Mouse (Mus musculus): Measurements from ENCODE around the gene Rpp38.

Gene Rpp38

DNA sequence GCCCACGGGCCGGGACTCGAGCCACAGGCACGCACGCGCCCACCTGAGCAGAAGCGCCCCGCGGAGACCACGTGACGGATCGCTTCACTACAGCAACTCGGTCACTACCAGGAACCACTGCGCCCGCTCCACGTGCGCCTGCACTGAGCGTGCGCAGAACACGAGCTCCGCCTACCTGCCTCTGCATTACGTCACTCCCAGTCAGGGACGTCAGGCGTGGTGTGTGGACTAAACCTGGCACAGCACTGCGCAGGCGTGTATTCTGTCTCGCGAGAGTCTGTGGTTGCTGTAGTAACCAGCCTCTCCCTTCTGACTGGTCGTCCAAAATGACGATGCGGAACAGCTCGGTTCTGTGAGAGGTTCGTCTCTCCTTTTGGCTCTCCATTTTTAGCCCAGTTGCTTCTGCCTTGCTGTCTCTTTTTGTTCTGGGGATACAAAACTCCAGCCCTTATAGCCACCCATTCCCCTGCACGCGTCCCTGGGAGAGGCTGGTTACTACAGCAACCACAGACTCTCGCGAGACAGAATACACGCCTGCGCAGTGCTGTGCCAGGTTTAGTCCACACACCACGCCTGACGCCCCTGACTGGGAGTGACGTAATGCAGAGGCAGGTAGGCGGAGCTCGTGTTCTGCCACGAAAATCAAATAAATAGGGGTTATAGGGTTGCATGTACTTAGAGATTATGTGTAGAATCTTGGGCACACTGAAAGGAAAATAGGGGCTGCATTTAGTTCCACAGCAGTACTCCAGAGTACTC is at the start of gene Rpp38:
TSS of gene Rpp38 (minus strand) at position 160 of the 759 bp plus-strand sequence.
- DNase-seq (ENCODE audit: low read depth in 1 of 2, low spot score in 2 of 2), result peak; percentile 97 to 99

DNA sequence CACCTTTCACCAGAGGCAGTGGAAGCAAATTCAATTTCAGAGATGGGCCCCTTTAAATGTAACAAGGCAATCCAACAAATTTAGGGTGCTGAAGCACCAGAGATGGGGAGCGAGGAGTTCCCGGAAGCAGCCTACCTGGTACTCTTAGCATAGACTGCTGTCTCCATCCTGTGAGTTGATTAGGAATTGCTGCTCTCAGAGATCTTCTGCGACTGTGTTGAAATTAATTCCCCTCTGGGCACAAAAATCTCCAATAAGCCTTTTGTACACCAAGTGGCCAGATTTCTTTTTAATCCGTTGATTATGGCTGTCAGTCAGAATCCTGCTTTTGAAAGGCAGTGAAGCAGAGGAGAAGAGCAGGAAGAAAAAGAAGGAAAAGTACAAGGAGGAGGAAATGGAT is 32.7 kb upstream of the Rpp38 start:
- DNase-seq (ENCODE audit: low read depth in 1 of 2, low spot score in 2 of 2), result no peak

DNA sequence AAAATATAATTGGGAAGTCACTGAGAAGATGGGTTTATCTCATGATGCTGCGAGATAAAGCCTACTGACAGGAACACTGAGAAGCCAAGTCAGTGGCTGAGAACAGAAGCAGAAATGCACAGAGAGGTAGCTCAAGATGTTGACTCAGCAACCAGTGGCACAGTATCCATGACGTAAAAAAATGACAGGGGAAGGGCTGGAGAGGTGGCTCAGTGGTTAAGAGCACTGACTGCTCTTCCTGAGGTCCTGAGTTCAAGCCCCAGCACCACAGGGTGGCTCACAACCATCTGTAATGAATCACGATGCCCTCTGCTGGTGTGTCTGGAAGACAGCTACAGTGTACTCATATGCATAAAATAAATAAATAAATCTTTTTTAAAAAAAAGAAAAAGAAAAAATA is 28.6 kb upstream of the Rpp38 start:
- no peak for DNase-seq (ENCODE audit: low read depth in 1 of 2, low spot score in 2 of 2)

DNA sequence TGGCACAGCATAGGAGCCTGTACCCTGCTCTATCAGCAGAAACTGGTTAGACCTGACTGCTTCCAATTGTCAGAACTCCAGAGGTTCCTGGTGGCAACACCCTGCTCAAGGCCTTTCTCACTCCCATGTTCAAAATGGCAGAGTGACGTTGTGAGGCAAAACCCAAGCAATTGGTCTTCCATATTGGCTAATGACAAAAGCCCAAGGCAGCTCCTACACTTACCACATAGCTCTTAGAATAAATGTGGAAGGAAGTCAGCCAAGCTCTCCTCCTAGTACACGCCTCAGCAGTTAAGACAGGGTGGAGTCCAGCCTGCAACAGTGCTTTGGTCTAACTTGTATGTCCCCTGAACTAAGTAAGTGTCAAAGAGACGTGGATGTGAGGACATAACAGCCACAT is 25.4 kb upstream of the Rpp38 start:
- DNase-seq (ENCODE audit: low read depth in 1 of 2, low spot score in 2 of 2), result no peak

DNA sequence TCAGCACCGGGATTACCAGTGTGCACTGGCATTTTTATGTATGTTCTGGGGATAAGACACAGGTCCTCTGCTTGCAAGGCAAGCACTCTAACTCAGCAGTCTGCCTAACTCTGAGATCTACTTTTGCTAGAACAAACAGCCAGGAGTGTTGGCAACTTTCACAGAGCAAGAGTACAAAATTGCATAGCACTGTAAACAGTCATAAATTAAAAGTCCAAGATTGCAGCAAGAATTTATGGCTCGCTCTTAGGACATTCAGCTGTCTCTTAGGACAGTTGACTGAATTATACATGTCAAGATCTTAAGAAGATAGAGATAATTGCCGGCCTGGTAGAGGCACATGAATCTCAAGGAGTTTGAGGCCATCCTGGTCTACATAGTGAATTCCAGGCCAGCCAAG is 23.9 kb upstream of the Rpp38 start:
- DNase-seq (ENCODE audit: low read depth in 1 of 2, low spot score in 2 of 2), result no peak

DNA sequence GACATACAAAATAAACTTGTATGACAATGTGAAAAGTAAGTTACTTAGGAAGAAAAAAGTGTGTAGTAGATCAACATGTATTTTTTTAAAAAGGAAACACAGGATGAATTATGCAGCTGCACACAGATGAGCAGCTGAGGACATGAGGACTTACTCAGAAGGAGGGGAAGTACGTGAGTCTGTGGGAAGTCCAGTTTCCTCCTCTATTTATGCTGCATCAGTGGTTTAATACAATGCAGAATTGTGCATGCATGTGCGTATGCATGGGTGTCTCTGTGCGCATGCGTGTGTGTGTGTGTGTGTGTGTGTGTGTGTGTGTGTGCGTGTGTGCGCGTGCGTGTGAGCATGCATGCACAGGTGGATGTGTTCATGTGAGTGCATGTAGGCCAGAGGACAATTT is 23.4 kb upstream of the Rpp38 start:
- DNase-seq (ENCODE audit: low read depth in 1 of 2, low spot score in 2 of 2), result no peak

DNA sequence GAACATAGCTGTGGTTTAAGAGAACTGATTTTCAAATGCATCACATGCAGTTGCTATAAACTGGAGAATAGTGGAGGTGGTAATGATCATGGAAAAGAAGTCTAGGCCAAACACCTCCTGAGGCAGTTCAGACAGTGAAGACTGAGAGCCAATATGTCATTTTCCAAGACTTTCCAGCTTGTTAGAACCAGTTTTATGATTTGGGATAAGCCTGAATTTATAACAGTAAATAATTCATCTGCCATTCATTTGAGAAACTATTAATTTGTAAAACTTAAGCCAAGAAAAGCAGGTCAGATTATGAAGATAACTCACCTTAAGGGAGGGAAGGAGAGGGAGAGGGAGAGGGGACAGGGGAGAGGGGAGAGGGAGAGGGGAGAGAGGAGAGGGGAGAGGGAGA is 20.7 kb upstream of the Rpp38 start:
- DNase-seq (ENCODE audit: low read depth in 1 of 2, low spot score in 2 of 2), result no peak

DNA sequence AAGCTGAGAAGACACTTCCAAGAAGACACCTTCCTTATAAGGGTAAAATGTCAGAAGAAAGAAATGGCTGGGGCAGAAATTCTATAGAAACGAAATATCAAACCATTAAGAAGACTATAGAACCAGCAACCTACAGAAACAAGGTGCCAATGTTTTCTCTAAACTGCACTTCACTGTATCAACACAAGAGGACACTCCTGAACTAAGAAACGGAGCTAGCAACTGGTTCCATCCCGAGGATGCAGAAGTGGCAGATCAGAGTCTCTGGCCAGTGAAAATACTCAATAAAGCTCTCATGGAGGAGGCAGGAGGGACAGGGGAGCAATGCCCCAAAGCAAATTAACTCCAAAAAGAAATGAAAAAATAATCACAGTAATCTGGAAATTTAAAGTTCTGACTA is 16.5 kb upstream of the Rpp38 start:
- DNase-seq (ENCODE audit: low read depth in 1 of 2, low spot score in 2 of 2), result no peak

DNA sequence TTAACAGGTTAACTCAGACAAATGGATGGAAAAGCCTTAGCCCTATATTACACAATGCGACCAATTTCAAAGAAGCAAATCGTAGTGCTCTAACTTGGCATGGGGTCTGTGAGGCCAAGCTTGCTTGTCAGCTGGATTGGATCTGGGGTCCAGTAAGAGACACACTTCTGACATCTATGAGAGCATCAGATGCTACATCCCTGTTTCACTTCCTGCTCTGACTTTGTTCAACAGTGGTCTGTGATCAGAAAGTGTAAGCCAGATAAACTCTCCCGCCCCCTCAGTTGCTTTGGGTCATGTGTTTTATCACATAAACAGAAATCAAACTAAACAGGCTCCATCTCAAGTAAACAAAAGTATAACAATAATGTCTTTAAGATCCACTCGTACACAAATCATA is 16.0 kb upstream of the Rpp38 start:
- DNase-seq (ENCODE audit: low read depth in 1 of 2, low spot score in 2 of 2), result no peak

DNA sequence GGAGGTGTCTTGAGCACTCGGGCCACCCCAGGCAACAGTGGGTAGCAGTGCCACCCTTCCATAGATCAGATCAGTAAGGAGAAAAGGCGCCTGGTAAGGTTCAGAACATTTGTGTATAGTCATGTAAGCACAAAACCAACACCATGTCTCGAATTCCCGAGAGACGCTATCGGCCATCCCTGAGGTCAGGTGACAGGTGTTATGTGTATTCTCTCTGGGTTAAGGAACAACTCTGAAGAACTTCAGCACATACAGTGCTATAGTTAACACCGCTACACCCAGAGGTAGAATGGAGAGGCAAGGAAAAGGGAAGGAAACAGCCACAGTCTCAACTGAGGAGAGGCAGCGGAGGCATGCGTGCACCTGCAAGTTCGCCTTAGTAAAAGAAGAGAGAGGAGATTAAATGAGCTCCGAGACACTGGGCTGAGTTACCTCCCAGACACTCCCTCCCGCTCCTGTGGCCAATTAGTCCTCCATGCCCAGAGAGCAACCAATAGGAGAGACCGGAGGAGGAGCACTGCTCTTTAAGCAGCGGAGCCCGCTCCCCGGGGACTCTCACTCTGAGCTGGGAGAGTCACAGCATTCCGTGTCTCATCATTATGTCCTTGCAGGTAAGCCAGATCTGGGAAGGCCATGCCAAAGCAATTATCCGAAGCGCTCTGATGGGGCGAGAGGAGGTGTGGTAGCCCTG is 3.3 kb upstream of the Rpp38 start, which contains the start of gene Acbd7:
TSS of gene Acbd7 (plus strand) at position 558 of the 691 bp plus-strand sequence.
- no peak for DNase-seq (ENCODE audit: low read depth in 1 of 2, low spot score in 2 of 2)

DNA sequence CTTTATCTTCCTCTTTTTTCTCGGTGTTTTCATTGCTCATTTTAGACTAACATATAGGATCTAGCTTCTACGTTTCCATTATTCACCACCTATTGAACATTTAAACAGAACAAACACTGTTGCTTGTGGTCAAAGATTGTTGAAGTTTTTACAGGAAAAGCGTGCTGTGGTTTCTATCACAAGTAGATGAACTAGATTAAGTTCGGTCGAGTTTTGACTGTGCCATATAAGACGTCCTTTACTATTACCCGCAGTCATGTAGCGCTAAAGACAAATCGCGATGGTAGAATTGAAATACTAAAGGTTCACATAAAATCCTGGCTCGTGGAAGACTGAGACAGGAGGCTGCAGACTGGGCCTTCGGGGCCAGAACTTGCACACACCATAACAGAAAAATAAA is 1.3 kb upstream of the Rpp38 start:
- DNase-seq (ENCODE audit: low read depth in 1 of 2, low spot score in 2 of 2), result no peak

DNA sequence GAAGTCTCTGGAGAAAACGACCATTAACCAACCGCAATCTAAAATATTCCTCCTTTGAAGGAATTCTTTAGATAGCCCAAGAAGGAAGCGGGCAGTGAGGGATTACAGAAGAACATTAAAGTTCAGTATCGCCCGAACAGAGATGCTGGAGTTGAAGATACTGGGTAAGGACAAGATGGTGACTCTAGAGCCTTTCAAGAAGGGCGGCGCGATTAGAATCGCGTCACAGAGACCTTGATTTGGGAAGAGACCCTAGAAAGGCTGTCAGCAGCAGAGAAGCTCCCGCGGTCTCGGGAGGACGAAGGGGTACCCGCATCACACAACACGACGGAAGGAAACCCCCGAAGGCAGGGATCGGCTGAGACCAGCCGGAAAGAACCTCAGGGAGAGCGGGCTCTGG is 387 bp downstream of the Rpp38 start:
- no peak for DNase-seq (ENCODE audit: low read depth in 1 of 2, low spot score in 2 of 2)

DNA sequence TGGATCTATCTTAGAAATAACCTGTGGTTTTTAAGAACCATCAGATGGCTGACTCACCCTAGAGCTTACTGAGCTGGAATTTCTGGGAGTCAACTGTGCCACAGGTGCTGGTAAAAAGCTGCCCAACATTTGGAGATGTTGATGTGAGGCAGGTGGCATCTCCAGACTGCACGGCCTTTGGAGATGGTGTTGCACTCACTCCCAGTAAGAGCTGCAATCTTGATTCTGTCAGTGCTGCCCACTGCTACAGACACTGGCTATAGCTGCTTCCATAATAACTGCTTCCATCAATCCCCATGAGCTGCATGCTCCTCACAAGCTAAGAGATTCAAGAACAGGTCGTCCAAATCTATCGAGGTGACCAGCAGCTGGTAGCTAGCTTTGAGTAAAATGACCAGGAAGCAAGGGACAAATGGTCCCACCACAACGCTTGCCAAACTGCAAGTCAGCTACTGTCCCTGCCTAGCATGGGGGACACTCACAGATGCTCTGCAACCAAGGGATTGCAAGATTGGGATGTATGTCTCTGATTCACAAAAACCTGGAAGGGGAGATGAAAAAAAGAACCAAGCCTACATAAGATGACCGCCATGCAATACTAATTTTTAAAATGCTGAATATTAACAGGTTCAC is 1.3 kb downstream of the Rpp38 start:
- DNase-seq (ENCODE audit: low read depth in 1 of 2, low spot score in 2 of 2), result no peak

DNA sequence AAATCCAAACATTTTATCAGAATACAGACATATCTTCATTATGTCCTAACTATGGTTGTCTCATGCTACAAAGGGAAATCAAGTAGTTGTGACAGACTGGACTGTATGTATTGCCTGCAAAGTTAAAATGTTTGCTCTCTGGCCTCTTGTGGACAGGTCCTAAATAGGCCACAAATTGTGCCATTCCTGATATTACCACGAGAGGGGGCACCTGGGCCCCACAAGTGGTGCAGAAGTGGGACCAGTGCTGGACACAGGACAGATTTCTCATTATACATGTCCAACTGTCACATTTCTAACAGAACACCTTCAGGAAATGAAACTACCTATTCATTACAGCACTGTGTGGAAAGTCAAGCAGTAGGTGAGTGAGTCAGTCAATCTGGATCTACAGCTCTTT is 5.1 kb downstream of the Rpp38 start:
- peak; percentile 34 to 45 for DNase-seq (ENCODE audit: low read depth in 1 of 2, low spot score in 2 of 2)

DNA sequence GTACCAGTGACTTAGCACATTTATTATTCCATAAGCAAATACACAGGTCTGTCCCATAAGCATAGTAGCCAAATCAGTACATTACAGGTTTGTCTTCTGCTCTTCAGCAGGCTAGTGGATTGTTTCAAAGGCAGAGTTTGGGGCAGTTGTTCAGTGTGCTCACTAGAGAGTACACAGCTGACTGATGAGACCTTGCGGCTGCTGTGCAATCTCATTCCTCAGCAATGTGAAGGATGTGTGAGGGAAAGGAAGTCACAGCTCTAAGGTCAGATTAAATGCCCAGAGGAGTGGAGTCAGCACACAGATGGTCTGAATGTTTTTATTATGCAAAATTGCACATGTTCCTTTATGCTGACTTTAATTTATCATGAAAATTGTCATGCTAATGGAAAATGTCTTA is 5.9 kb downstream of the Rpp38 start:
- no peak for DNase-seq (ENCODE audit: low read depth in 1 of 2, low spot score in 2 of 2)

DNA sequence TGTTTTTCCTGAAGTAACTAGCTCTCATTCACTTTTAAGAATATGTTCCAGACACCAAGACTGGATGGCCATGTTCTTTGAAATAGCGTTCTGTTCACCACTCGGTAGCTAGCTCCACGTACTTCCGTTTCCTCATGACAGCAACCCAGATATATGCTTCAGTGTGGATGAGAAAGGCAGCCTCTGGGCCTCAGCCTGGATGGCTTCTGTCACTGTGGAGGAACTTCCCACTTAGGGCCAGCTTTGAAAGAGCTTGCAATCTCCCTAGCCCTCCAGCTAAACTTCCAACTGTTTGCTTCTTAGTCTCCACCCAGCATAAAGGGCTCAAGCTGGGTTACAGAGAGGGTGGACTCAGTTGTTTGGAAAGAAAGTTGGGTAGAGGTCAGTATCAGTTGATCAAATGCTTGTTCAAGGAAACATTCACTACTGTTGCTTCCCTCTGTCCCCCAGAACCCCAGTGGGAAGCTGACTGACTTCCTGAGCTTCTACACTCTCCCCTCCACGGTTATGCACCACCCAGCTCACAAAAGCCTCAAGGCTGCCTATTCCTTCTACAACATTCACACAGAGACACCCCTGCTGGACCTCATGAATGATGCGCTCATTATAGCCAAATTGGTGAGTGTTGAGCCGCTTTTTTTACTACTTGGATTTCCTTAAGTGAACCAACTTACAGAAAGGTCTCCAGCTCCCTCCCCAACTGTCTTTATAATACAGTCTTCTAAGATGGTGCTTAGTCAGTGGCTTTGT is 7.9 kb downstream of the Rpp38 start:
- no peak for DNase-seq (ENCODE audit: low read depth in 1 of 2, low spot score in 2 of 2)

DNA sequence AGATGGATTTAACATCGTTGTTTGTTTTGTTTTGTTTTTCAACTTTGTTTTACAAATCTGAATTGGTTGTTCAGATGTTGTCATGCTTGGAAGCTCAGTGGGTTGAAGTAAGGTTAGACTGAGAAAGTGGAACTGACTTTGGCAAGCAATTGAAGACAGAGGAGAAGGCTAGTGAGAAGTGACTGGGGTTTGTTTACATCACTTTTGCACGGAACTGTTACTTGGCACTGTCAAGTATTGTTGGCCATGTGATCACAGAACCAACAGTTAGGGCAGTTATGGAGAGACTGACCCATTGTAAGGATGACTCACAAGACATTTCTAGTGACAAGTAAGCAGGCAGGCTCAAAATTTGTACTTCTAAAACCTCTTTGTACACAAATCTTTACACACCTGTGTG is 9.3 kb downstream of the Rpp38 start:
- no peak for DNase-seq (ENCODE audit: low read depth in 1 of 2, low spot score in 2 of 2)

DNA sequence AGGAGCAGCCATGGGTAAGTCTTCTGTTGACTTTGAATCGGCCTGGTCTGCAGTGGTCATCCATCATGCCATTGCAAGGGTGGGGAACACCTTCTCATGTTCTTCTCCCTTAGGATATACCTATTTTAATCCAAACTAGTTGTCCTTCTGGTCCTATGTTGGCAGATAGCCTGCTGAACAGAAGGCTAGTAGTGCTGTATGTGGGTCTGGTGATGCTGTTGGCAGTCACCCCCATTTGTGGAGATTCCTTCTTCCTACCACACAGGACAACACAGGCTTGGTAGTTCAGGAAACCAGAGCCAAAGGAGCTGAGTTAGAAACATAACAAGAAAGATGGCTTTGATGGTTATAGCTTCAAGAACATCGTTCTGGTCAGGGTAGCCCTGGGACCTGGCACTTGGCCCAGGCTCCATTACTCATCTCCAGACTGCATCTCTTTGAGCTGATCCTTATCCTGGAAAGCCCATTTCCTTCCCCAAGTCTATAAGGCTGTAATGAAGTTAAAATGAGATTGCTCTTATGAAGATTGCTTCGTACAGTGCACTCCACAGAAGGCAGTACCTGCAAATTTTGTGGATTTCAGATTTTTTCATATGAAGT is 26.9 kb downstream of the Rpp38 start:
- no peak for DNase-seq (ENCODE audit: low read depth in 1 of 2, low spot score in 2 of 2)

DNA sequence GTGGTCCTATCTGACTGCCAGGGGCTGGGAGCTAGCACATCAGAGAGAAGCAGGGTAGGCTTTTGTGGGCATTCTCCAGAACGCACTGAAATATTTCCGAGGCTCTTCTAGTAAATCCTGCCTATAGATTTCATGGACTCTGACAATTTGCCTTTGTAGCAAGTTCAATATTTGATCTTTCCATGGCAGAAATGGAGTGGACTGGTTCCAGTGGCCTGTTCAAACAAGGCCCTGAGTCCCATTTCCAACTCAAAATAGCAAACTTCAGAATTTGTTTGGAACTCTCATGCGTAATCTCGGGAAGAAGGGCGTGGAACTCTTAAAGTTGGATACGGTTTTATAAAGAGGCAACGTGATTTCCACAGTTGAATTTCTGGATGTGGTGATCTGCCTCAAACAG is 36.6 kb downstream of the Rpp38 start:
- no peak for DNase-seq (ENCODE audit: low read depth in 1 of 2, low spot score in 2 of 2)

DNA sequence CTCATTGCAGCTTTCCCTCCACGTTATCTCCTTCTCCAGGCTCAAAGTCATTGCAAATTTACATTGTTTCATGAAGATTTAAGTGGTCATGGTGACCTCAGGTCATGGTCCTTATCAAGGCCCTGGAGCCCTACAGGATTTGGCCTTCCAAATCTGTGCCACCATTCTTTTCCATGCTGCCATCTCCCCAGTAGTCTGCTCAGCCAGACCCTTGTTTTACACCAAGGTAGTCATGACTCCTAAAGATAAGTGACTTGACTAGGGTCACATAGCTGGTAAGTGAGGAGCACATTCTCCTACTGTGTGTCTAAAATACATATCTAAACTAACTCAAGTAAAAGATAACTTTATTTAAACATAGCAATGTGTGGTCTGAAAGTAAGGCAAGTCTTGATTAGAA is 40.3 kb downstream of the Rpp38 start:
- no peak for DNase-seq (ENCODE audit: low read depth in 1 of 2, low spot score in 2 of 2)

DNA sequence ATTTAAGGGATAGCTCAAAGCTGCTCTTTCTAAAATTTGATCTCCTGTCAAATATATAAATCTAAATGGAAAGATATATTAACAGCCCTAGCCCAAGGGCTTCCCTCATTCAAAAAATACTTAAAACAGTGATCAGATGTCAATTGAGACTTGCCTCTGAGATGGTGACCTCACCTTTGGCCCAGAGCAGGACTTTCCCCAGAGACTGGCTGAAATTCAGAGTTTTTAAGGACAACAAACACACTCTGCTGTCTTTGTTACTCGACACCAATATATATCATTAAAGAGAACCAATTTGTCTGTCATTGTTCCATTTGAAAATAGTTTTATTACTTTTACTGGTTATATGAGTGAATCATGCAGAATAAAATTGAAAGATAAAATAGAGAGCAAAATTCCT is 42.9 kb downstream of the Rpp38 start:
- no peak for DNase-seq (ENCODE audit: low read depth in 1 of 2, low spot score in 2 of 2)

All from monocyte, adult 2 months (primary cell).